Mouse (Mus musculus): ENCODE data around the gene Fcgr1.

GRCm38 (mm10) chr3:96300706-96301529 is 7.1 kb upstream of the Fcgr1 start:
- TF ChIP-seq EP300 (optimal IDR thresholded peaks at IDR 0.05) = no peak
- TF ChIP-seq CTCF (IDR thresholded peaks at IDR 0.05; ENCODE audit: low read depth) = no peak
